Mouse (Mus musculus) hindbrain, embryonic 15.5 days (tissue): ENCODE data around the gene Eml4. TPM values are rescaled to one million over a fixed set of nuclear protein-coding genes. Genes with fewer than 3 reads are reported as not detected.

Experiments used
- ATAC-seq: fragments of 200-750 bp; cut with Nextera tagmentation; 2 replicates; pipeline ENCODE4 v1.8.0; 2017; ENCODE audit warnings: low read depth, moderate number of reproducible peaks, moderate TSS enrichment; ENCODE audit not compliant: low FRiP score
- H3K27ac ChIP-seq: fragments of 300-500 bp; sonication (generic); replicated peaks from 2 replicates; pipeline ENCODE4 v1.5.1; 2015; ENCODE audit warnings: mild to moderate bottlenecking, inconsistent platforms
- H3K27me3 ChIP-seq: fragments of 300-500 bp; sonication (generic); 2 replicates; pipeline ENCODE4 v1.6.1; 2015; ENCODE audit warnings: control low read depth, inconsistent platforms
- H3K36me3 ChIP-seq: fragments of 300-500 bp; sonication (generic); 2 replicates; pipeline ENCODE4 v1.6.1; 2015; ENCODE audit warnings: control low read depth, inconsistent platforms
- H3K4me1 ChIP-seq: fragments of 300-500 bp; sonication (generic); replicated peaks from 2 replicates; pipeline ENCODE4 v1.6.1; 2015; ENCODE audit warnings: control low read depth, inconsistent platforms
- H3K4me2 ChIP-seq: fragments of 300-500 bp; sonication (generic); 2 replicates; pipeline ENCODE4 v1.6.1; 2015; ENCODE audit warnings: moderate library complexity, mild to moderate bottlenecking, inconsistent platforms
- H3K4me3 ChIP-seq: fragments of 300-500 bp; sonication (generic); 2 replicates; pipeline ENCODE4 v1.5.1; 2015; ENCODE audit warnings: mild to moderate bottlenecking, inconsistent platforms
- H3K9ac ChIP-seq: fragments of 300-500 bp; sonication (generic); 2 replicates; pipeline ENCODE4 v1.6.1; 2015; ENCODE audit warnings: inconsistent platforms
- H3K9me3 ChIP-seq: fragments of 300-500 bp; sonication (generic); 2 replicates; pipeline ENCODE4 v1.6.1; 2016; ENCODE audit warnings: control low read depth, inconsistent platforms
- WGBS: fragments of 180-500 bp; shearing (Covaris S2); methylation state at CpG from one replicate; pipeline ENCODE4 v1.1.7; 2015; 5-methylcytosine and 5-hydroxymethylcytosine counted together
- polyA plus RNA-seq: library from polyadenylated mRNA; unstranded; fragments of >200 nt; fragmentation: Nextera tagmentation; extraction: Ambion mirVana; gene quantifications from 2 replicates; pipeline ENCODE4 v1.2.1, GENCODE M21; 2015

Eml4 gene
- polyA plus RNA-seq, 1 experiment from 2014 or later: 32.6 TPM

DNA sequence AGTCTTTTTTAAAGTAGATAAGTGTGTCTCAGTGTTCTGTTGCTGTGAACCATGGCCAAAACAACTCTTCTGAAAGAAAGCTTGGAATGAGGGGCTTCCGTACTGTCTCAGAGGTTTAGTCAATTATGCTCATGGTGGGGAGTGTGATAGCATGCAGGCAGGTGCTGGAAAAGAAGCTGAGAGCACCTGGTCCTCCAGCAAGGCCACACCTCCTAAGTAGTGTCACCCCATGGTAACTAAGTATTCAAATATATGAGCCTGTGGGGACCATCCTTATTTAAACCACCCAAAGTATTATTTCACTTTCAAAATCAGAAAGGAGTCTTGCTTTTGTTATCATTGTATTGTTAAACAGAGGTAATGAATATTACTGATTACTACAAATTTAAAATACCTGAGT, 48.0 kb downstream of the Eml4 start:
- Histone ChIP-seq H3K9ac (no peak overlapping the region), H3K36me3 (peaks cover 5% of the 10 kb centered on the region), H3K9me3 (no peaks in the 10 kb centered on the region), H3K4me3 (no peak overlapping the region), H3K4me1 (0 out of 2 replicates have a peak, but pooled peaks cover 1% of the 10 kb centered on the region), H3K27me3 (no peaks in the 10 kb centered on the region), H3K27ac (no peak overlapping the region), H3K4me2 (no peak overlapping the region)
- no peak for ATAC-seq
- 82% methylated on average over 1 of the region's 1 CpGs for WGBS

DNA sequence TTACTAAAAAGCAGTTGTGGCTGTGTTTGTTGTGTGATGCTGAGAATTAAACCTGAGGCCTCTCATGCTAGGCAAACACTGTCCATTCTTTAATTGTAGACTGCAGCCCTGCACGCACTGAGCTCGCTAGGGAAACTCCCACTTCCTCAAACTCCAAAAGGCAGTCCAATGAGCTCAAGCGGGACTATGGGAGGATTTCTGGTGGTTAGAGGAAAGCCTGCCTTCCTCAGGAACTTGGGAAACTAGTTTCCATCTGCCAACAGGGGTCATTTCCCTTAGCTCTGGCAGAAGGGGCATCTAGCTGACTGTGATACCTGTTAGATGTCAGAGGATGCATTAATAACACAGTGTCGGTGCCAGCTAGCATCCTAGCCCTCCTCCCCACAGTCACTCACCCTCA, 79.9 kb downstream of the Eml4 start:
- peaks cover 11% of the 10 kb centered on the region for H3K36me3 ChIP-seq
- WGBS: 75% methylated on average over 4 of the region's 4 CpGs
- no peaks in the 10 kb centered on the region for H3K27me3 ChIP-seq
- no peak overlapping the region for H3K27ac ChIP-seq
- no peak overlapping the region for H3K4me3 ChIP-seq
- no peaks in the 10 kb centered on the region for H3K4me1 ChIP-seq
- no peak overlapping the region for H3K4me2 ChIP-seq
- H3K9ac ChIP-seq: no peak overlapping the region
- no peaks in the 10 kb centered on the region for H3K9me3 ChIP-seq
- ATAC-seq: no peak

DNA sequence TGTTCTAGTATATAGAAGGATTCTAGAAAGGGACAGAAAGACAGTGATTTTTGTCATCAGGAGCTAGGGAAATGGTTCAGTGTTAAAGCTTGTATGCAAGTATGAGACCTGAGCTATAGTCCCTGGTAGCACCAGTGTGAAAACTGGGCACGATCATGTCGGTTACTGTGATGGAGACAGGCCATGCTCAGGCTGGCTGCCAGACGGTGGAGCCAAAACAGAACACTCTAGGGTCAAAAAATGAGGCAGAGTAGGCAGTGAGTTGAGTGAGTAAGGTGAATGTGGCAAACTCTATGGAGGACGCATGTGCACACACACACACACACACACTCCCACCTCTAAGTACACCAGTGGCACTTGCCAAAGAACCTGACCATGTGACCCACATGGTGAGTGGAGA, 92.7 kb downstream of the Eml4 start:
- no peak for ATAC-seq
- 93% methylated on average over 4 of the region's 4 CpGs for WGBS
- H3K27me3 ChIP-seq: no peaks in the 10 kb centered on the region
- no peak overlapping the region for H3K27ac ChIP-seq
- peaks cover 13% of the 10 kb centered on the region for H3K36me3 ChIP-seq
- no peak overlapping the region for H3K9ac ChIP-seq
- H3K9me3 ChIP-seq: no peaks in the 10 kb centered on the region
- no peaks in the 10 kb centered on the region for H3K4me1 ChIP-seq
- H3K4me2 ChIP-seq: no peak overlapping the region
- H3K4me3 ChIP-seq: no peak overlapping the region

DNA sequence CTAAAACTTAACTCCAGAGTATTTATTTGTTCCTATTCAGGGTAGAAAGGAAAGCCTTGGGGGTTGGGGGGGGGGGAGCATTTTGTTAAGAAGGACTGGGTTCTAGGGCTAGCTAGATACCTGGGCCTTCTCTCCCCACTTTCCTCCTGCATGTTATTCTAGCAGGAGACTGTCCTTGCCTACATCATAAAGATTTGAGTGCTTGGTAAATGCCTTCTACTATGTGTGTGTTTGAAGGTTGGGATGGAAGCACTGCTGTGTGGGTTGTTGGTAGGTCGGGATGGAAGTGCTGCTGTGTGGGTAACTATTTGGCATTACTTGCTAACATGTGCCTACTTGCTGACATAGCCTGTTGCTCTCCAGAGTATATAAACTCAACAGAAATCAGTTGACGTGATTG, 98.9 kb downstream of the Eml4 start:
- 86% methylated on average over 2 of the region's 2 CpGs for WGBS
- H3K36me3 ChIP-seq: peaks cover 29% of the 10 kb centered on the region
- no peak overlapping the region for H3K4me2 ChIP-seq
- no peak for ATAC-seq
- no peak overlapping the region for H3K4me3 ChIP-seq
- no peak overlapping the region for H3K9ac ChIP-seq
- no peaks in the 10 kb centered on the region for H3K27me3 ChIP-seq
- H3K9me3 ChIP-seq: no peaks in the 10 kb centered on the region
- no peaks in the 10 kb centered on the region for H3K4me1 ChIP-seq
- H3K27ac ChIP-seq: no peak overlapping the region

DNA sequence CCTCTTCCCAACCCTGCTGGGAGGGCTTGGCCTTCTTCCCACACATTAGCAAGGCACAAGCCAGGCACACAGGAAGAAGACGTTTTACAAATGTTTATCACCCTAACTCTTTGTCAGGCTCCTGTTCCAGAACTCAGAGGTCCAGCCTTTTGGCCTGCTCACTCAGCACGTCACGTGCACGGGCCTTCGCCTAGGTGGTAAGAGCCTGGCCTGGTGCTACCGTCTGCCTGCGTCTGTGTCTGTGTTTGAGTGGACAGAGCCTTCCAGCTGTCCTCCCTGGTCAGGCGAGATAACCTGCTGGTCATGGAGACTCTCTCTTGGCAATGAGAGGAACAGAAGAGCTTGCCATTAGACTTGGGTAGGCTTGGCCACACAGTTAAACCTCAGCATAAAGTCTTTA, 100.6 kb downstream of the Eml4 start:
- H3K36me3 ChIP-seq: peaks cover 43% of the 10 kb centered on the region
- no peaks in the 10 kb centered on the region for H3K4me1 ChIP-seq
- H3K27me3 ChIP-seq: no peaks in the 10 kb centered on the region
- H3K4me2 ChIP-seq: no peak overlapping the region
- 90% methylated on average over 8 of the region's 8 CpGs for WGBS
- H3K9ac ChIP-seq: no peak overlapping the region
- H3K4me3 ChIP-seq: no peak overlapping the region
- H3K9me3 ChIP-seq: no peaks in the 10 kb centered on the region
- H3K27ac ChIP-seq: no peak overlapping the region
- no peak for ATAC-seq

DNA sequence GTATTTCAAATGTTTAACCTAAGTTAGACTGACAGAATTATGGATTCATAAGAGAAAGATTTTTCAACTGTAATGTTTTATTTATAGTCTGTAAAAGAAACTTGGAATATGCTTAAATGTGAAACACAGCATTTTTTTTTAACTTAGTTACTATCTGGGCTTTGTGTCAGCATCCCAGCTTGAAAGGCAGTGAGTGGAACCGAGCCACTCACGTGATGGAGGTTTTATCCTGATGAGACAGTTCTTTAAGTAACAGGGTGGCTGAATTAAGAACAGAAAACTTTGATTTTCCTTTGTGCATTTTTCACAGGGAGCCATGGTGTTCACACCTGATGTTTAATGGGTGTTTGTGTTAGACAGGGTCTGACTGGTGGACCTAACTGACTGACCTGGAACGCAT, 101.1 kb downstream of the Eml4 start:
- Histone ChIP-seq H3K36me3 (peaks cover 48% of the 10 kb centered on the region), H3K27ac (no peak overlapping the region), H3K27me3 (no peaks in the 10 kb centered on the region), H3K9me3 (no peaks in the 10 kb centered on the region), H3K4me1 (no peaks in the 10 kb centered on the region), H3K4me3 (no peak overlapping the region), H3K9ac (no peak overlapping the region), H3K4me2 (no peak overlapping the region)
- ATAC-seq: no peak
- 96% methylated on average over 3 of the region's 3 CpGs for WGBS

DNA sequence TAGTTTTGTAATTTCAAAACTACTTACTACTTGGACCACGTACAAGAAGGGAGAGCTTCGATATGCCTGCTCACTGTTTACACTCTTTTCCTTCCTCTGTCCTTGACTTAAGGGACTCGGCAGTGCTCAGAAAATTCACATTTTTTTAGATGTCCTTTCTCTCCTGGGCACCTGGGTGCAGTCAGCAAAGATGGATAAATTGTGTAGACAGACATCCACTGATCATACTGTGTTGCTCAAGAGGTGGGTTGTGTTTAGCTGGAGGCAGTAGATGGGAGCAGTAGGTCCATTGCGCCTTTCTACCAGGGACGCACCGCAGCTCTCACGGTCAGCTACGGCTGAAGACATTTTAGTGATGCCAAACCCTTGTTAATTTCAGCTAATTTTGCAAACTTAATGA, 101.7 kb downstream of the Eml4 start:
- Histone ChIP-seq H3K36me3 (peaks cover 54% of the 10 kb centered on the region), H3K4me1 (no peaks in the 10 kb centered on the region), H3K9ac (no peak overlapping the region), H3K27me3 (no peaks in the 10 kb centered on the region), H3K4me2 (no peak overlapping the region), H3K9me3 (no peaks in the 10 kb centered on the region), H3K4me3 (no peak overlapping the region), H3K27ac (no peak overlapping the region)
- no peak for ATAC-seq
- WGBS: 94% methylated on average over 8 of the region's 8 CpGs

DNA sequence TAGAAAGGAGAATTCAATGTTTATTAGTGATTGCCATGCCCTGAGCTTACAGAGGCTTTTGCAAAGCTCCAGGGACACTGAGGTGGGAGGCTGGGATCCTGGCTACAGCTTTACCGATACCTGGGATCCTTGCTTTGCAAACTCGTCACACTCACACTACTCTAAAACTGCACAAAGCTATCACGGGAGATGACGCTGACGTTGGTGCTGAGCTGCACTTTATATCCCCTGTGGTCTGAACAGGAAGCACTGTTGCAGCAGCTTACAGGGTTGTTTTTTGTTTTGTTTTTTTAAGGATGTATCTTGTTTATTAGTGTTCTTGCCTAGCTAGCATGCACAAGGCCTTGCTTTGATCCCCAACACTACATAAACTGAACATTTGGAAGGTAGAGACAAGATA, 102.9 kb downstream of the Eml4 start:
- 84% methylated on average over 5 of the region's 5 CpGs for WGBS
- H3K4me1 ChIP-seq: no peaks in the 10 kb centered on the region
- ATAC-seq: no peak
- H3K9me3 ChIP-seq: no peaks in the 10 kb centered on the region
- no peak overlapping the region for H3K4me3 ChIP-seq
- no peak overlapping the region for H3K27ac ChIP-seq
- peaks cover 65% of the 10 kb centered on the region for H3K36me3 ChIP-seq
- no peak overlapping the region for H3K9ac ChIP-seq
- H3K27me3 ChIP-seq: no peaks in the 10 kb centered on the region
- H3K4me2 ChIP-seq: no peak overlapping the region

DNA sequence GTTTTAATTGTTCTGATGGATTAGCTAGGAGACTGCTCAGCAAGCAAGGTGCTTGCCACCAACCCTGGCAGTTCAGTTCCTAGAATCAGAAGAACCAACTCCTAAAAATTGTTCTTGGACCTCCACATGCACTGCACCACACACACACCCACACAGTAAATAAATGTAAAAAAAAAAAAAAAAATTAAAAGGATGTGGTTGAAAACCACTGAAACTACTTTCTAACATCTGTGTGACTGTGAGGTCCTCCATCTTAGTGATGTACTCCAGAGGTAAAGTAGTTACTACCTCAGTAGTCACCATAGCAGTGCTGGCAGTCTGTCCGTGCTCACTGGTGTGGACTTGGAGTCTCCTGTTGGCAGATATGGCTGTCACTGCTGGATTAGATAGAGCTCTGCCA, 106.5 kb downstream of the Eml4 start:
- ATAC-seq: no peak
- Histone ChIP-seq H3K4me2 (no peak overlapping the region), H3K27ac (no peak overlapping the region), H3K9me3 (no peaks in the 10 kb centered on the region), H3K27me3 (no peaks in the 10 kb centered on the region), H3K9ac (no peak overlapping the region), H3K36me3 (peaks cover 62% of the 10 kb centered on the region), H3K4me1 (no peaks in the 10 kb centered on the region), H3K4me3 (no peak overlapping the region)
- WGBS: 94% methylated on average over 1 of the region's 1 CpGs

DNA sequence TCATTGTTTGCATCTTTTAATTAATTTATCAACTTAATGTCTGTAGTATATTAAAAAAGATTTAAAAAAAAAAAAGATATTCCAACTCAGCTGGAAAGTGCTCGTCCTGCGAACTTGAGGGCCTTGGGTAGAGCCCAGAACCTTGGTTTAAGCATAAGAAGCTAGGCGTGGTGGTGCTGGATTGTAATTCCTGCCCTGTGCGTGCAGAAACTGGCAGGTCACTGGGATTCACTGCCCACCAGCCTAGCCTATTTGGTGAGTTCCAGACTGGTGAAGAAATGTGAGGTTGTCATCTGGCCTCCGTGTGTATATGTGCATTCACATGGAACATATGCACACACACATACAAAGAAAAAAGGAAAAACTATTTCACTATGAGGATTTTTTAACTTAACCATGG, 115.2 kb downstream of the Eml4 start:
- Histone ChIP-seq H3K9ac (no peak overlapping the region), H3K4me1 (no peaks in the 10 kb centered on the region), H3K27ac (no peak overlapping the region), H3K9me3 (no peaks in the 10 kb centered on the region), H3K36me3 (peaks cover 26% of the 10 kb centered on the region), H3K4me3 (no peak overlapping the region), H3K4me2 (no peak overlapping the region), H3K27me3 (no peaks in the 10 kb centered on the region)
- 97% methylated on average over 5 of the region's 5 CpGs for WGBS
- ATAC-seq: no peak

DNA sequence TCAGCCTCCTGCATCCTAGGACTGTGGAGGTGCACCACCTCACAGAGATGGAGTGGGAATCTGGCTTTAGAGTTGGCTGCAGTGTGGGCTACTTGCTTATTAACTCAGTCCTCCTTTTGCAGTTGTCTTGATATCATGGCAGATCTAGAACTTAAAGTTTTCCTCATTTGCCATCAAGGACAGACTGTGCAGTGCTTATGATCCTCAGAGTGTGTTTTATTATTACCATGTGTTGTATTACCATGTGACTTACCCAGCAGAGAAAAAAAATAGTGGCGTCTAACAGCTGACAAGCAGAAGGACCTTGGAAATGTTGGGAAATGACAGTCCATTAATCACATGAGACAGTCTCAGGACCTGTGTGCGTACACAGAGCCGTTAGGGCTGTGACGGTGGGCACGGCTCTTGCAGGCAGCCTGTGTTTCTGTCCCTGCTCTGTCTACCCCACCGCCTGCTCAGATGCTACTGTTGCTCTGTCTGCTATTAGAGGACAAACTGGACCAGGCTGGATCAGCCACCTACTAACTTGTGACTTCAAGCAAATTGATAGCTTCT, 116.0 kb downstream of the Eml4 start:
- H3K27ac ChIP-seq: no peak overlapping the region
- H3K9ac ChIP-seq: no peak overlapping the region
- H3K36me3 ChIP-seq: peaks cover 30% of the 10 kb centered on the region
- H3K4me3 ChIP-seq: no peak overlapping the region
- WGBS: 64% methylated on average over 6 of the region's 6 CpGs
- H3K9me3 ChIP-seq: no peaks in the 10 kb centered on the region
- ATAC-seq: peak; percentile 51; the same call in 1 of the 2 replicates
- no peaks in the 10 kb centered on the region for H3K27me3 ChIP-seq
- H3K4me2 ChIP-seq: no peak overlapping the region
- no peaks in the 10 kb centered on the region for H3K4me1 ChIP-seq

DNA sequence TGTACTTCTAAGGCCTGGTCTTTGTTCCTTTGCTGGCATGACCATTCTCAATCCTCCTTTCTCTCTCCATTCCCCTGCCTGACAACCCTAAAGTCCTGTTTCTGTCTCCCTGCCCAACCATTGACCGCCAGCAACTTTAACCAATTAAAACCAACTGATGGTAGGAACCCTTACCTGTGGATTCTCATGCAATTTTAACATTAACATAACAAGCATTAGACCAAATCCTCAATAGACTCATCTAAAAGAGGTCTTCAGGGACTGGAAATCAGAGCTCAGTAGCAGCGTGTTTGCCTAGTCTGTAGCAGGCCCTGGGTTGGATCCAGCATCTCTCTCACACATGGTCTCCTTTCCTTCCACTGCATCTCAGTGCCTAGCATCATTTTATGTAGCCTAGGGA, 118.9 kb downstream of the Eml4 start:
- Histone ChIP-seq H3K9ac (no peak overlapping the region), H3K4me2 (no peak overlapping the region), H3K4me1 (no peaks in the 10 kb centered on the region), H3K9me3 (no peaks in the 10 kb centered on the region), H3K27me3 (no peaks in the 10 kb centered on the region), H3K36me3 (peaks cover 33% of the 10 kb centered on the region), H3K4me3 (no peak overlapping the region), H3K27ac (no peak overlapping the region)
- 87% methylated on average over 2 of the region's 2 CpGs for WGBS
- ATAC-seq: no peak

DNA sequence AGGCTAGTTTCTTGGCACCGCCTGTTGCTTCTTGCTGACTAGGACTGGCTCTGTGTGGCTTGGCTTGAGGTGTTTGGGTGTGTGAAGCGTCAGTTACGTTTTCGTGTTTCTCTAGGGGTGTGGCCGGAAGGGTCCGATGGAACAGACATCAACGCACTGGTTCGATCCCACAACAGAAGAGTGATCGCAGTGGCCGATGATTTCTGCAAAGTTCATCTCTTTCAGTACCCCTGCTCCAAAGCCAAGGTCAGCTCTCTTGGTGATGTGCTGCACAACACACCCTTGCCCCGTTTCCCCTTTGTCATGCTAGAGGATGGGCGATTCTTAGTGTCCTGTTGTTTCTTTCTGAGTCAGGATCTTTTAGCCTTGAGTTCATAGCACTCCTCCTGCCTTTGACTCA, 126.4 kb downstream of the Eml4 start:
- Histone ChIP-seq H3K9me3 (no peaks in the 10 kb centered on the region), H3K9ac (no peak overlapping the region), H3K4me3 (no peak overlapping the region), H3K27me3 (no peaks in the 10 kb centered on the region), H3K36me3 (peaks cover 54% of the 10 kb centered on the region), H3K4me2 (no peak overlapping the region), H3K27ac (no peak overlapping the region), H3K4me1 (no peaks in the 10 kb centered on the region)
- WGBS: 98% methylated on average over 12 of the region's 12 CpGs
- ATAC-seq: no peak
